Mouse (Mus musculus): ENCODE results near the gene a.

a gene

GRCm38 (mm10) chr2:155071027-155071426 is 279.8 kb downstream of the a start:
- no peak for DNase-seq

- no peak for DNase-seq
These were observed 281.3 kb downstream of the a start for GRCm38 (mm10) chr2:155072353-155073145.

GRCm38 (mm10) chr2:155073347-155073746 is 282.1 kb downstream of the a start:
- DNase-seq, result no peak

GRCm38 (mm10) chr2:155073978-155074765 is 283.0 kb downstream of the a start, which contains the start of gene Ahcy:
TSS of gene Ahcy (minus strand) at chr2:155074497.
- peak; percentile 91 to 95 for DNase-seq

- no peak for DNase-seq
These were observed 283.6 kb downstream of the a start for GRCm38 (mm10) chr2:155074766-155075330.

GRCm38 (mm10) chr2:155075649-155076048 is 284.4 kb downstream of the a start:
- no peak for DNase-seq

- DNase-seq, result no peak
These were observed 288.4 kb downstream of the a start for GRCm38 (mm10) chr2:155079500-155080178.

- no peak for DNase-seq
These were observed 289.0 kb downstream of the a start for GRCm38 (mm10) chr2:155080179-155080530.

- DNase-seq, result peak in 1 of 2 experiments; percentile 16
These were observed 289.9 kb downstream of the a start for GRCm38 (mm10) chr2:155081056-155081455.

- DNase-seq, result peak; percentile 79 to 85
These were observed 291.1 kb downstream of the a start for GRCm38 (mm10) chr2:155082121-155082803.

- no peak for DNase-seq
These were observed 293.3 kb downstream of the a start for GRCm38 (mm10) chr2:155084546-155084945.

GRCm38 (mm10) chr2:155086328-155086727 is 295.1 kb downstream of the a start:
- DNase-seq, result no peak

- no peak for DNase-seq
These were observed 297.1 kb downstream of the a start for GRCm38 (mm10) chr2:155088264-155088663.

GRCm38 (mm10) chr2:155090909-155091742 is 299.9 kb downstream of the a start:
- no peak for DNase-seq

- no peak for DNase-seq
These were observed 300.5 kb downstream of the a start for GRCm38 (mm10) chr2:155091743-155092075.

GRCm38 (mm10) chr2:155093418-155093817 is 302.2 kb downstream of the a start:
- DNase-seq, result no peak

- DNase-seq, result no peak
These were observed 307.6 kb downstream of the a start for GRCm38 (mm10) chr2:155098720-155099380.

GRCm38 (mm10) chr2:155099421-155099820 is 308.2 kb downstream of the a start:
- DNase-seq, result peak in 1 of 2 experiments; percentile 18

- no peak for DNase-seq
These were observed 309.0 kb downstream of the a start for GRCm38 (mm10) chr2:155099994-155100795.

All from kidney, postnatal 4 days (tissue).